Mouse (Mus musculus): ENCODE data around the gene Hdgf. TPM values are rescaled to one million over a fixed set of nuclear protein-coding genes. Genes with fewer than 3 reads are reported as not detected.
A peak's percentile ranks its signal among the peaks of the same experiment; 100 is the strongest.

The Hdgf gene
- polyA plus RNA-seq, 1 experiment from 2014 or later, result 144 TPM

- Histone ChIP-seq H3K9me3 (replicated peaks; ENCODE audit: control insufficient read depth, low read length, poor library complexity, severe bottlenecking) (no peaks in the 10 kb centered on the region), H3K9ac (ENCODE audit: low read depth, low read length) (peak overlapping the region; percentile 47; the same call in 1 of the 2 replicates), H3K4me2 (ENCODE audit: low read length) (peak overlapping the region; percentile 61), H3K27ac (ENCODE audit: low read length) (no peak overlapping the region), H3K4me3 (ENCODE audit: low read depth, low read length) (peak overlapping the region; percentile 27), H3K27me3 (ENCODE audit: control insufficient read depth, insufficient read depth, low read depth, low read length) (no peaks in the 10 kb centered on the region; the same call in 1 of the 2 replicates), H3K4me1 (ENCODE audit: control insufficient read depth, insufficient read depth, low read length) (peaks cover 28% of the 10 kb centered on the region), H3K36me3 (ENCODE audit: control insufficient read depth, insufficient read depth, low read length) (no peaks in the 10 kb centered on the region)
- 7% methylated on average over 26 of the region's 26 CpGs for WGBS
- ATAC-seq, result peak; percentile 11; the same call in 1 of the 2 replicates
Measured at GRCm38 (mm10) chr3:87947056-87947810, 41.1 kb downstream of the Hdgf start.

- Histone ChIP-seq H3K4me1 (ENCODE audit: control insufficient read depth, insufficient read depth, low read length) (peaks cover 31% of the 10 kb centered on the region), H3K27ac (ENCODE audit: low read length) (no peak overlapping the region), H3K36me3 (ENCODE audit: control insufficient read depth, insufficient read depth, low read length) (no peaks in the 10 kb centered on the region), H3K27me3 (ENCODE audit: control insufficient read depth, insufficient read depth, low read depth, low read length) (no peaks in the 10 kb centered on the region; the same call in 1 of the 2 replicates), H3K4me3 (ENCODE audit: low read depth, low read length) (peak overlapping the region; percentile 27), H3K9me3 (replicated peaks; ENCODE audit: control insufficient read depth, low read length, poor library complexity, severe bottlenecking) (no peaks in the 10 kb centered on the region), H3K4me2 (ENCODE audit: low read length) (peak overlapping the region; percentile 61), H3K9ac (ENCODE audit: low read depth, low read length) (peak overlapping the region; percentile 47; the same call in 1 of the 2 replicates)
- WGBS, result under 1% methylated on average over 17 of the region's 17 CpGs
- no peak for ATAC-seq
Measured at GRCm38 (mm10) chr3:87947811-87948199, 41.7 kb downstream of the Hdgf start.

GRCm38 (mm10) chr3:87948378-87949265, 42.5 kb downstream of the Hdgf start, which contains the start of gene Crabp2:
Gene Crabp2, plus strand, starts transcription at chr3:87948666.
- Histone ChIP-seq H3K36me3 (ENCODE audit: control insufficient read depth, insufficient read depth, low read length) (no peaks in the 10 kb centered on the region), H3K4me1 (ENCODE audit: control insufficient read depth, insufficient read depth, low read length) (peaks cover 31% of the 10 kb centered on the region), H3K4me2 (ENCODE audit: low read length) (peak within 1 kb of the TSS; percentile 61), H3K27me3 (ENCODE audit: control insufficient read depth, insufficient read depth, low read depth, low read length) (no peaks in the 10 kb centered on the region; the same call in 1 of the 2 replicates), H3K27ac (ENCODE audit: low read length) (no peak within 1 kb of the TSS), H3K4me3 (ENCODE audit: low read depth, low read length) (peak within 1 kb of the TSS; percentile 27), H3K9ac (ENCODE audit: low read depth, low read length) (peak within 1 kb of the TSS; percentile 47), H3K9me3 (replicated peaks; ENCODE audit: control insufficient read depth, low read length, poor library complexity, severe bottlenecking) (no peaks in the 10 kb centered on the region)
- WGBS, result 4% methylated on average over 35 of the region's 35 CpGs
- no peak for ATAC-seq

GRCm38 (mm10) chr3:87949266-87949954, 43.3 kb downstream of the Hdgf start:
- Histone ChIP-seq H3K27ac (ENCODE audit: low read length) (no peak overlapping the region), H3K4me2 (ENCODE audit: low read length) (peak overlapping the region; percentile 61; the same call in 1 of the 2 replicates), H3K9me3 (replicated peaks; ENCODE audit: control insufficient read depth, low read length, poor library complexity, severe bottlenecking) (no peaks in the 10 kb centered on the region), H3K36me3 (ENCODE audit: control insufficient read depth, insufficient read depth, low read length) (no peaks in the 10 kb centered on the region), H3K4me3 (ENCODE audit: low read depth, low read length) (0 out of 2 replicates have a peak overlapping the region, but pooled peaks have one; percentile 27), H3K4me1 (ENCODE audit: control insufficient read depth, insufficient read depth, low read length) (peaks cover 31% of the 10 kb centered on the region), H3K9ac (ENCODE audit: low read depth, low read length) (no peak overlapping the region), H3K27me3 (ENCODE audit: control insufficient read depth, insufficient read depth, low read depth, low read length) (no peaks in the 10 kb centered on the region; the same call in 1 of the 2 replicates)
- WGBS, result 17% methylated on average over 16 of the region's 16 CpGs
- ATAC-seq, result no peak

GRCm38 (mm10) chr3:87949955-87950515, 43.9 kb downstream of the Hdgf start:
- no peak overlapping the region for H3K27ac ChIP-seq (ENCODE audit: low read length)
- H3K9me3 ChIP-seq (replicated peaks; ENCODE audit: control insufficient read depth, low read length, poor library complexity, severe bottlenecking), result no peaks in the 10 kb centered on the region
- no peak overlapping the region for H3K4me3 ChIP-seq (ENCODE audit: low read depth, low read length)
- peaks cover 31% of the 10 kb centered on the region for H3K4me1 ChIP-seq (ENCODE audit: control insufficient read depth, insufficient read depth, low read length)
- ATAC-seq, result no peak
- H3K4me2 ChIP-seq (ENCODE audit: low read length), result no peak overlapping the region
- no peaks in the 10 kb centered on the region for H3K36me3 ChIP-seq (ENCODE audit: control insufficient read depth, insufficient read depth, low read length)
- H3K27me3 ChIP-seq (ENCODE audit: control insufficient read depth, insufficient read depth, low read depth, low read length), result no peaks in the 10 kb centered on the region; the same call in 1 of the 2 replicates
- WGBS, result 9% methylated on average over 13 of the region's 13 CpGs
- H3K9ac ChIP-seq (ENCODE audit: low read depth, low read length), result no peak overlapping the region

GRCm38 (mm10) chr3:87951946-87952345, 45.8 kb downstream of the Hdgf start:
- Histone ChIP-seq H3K27me3 (ENCODE audit: control insufficient read depth, insufficient read depth, low read depth, low read length) (no peaks in the 10 kb centered on the region; the same call in 1 of the 2 replicates), H3K4me2 (ENCODE audit: low read length) (peak overlapping the region; percentile 43), H3K27ac (ENCODE audit: low read length) (no peak overlapping the region), H3K9me3 (replicated peaks; ENCODE audit: control insufficient read depth, low read length, poor library complexity, severe bottlenecking) (no peaks in the 10 kb centered on the region), H3K36me3 (ENCODE audit: control insufficient read depth, insufficient read depth, low read length) (no peaks in the 10 kb centered on the region), H3K4me1 (ENCODE audit: control insufficient read depth, insufficient read depth, low read length) (peaks cover 26% of the 10 kb centered on the region), H3K9ac (ENCODE audit: low read depth, low read length) (no peak overlapping the region), H3K4me3 (ENCODE audit: low read depth, low read length) (0 out of 2 replicates have a peak overlapping the region, but pooled peaks have one; percentile 7)
- no peak for ATAC-seq
- WGBS, result 16% methylated on average over 12 of the region's 12 CpGs

- 0 out of 2 replicates have a peak, but pooled peaks have one; percentile 32 for ATAC-seq
- H3K4me2 ChIP-seq (ENCODE audit: low read length), result peak overlapping the region; percentile 43
- H3K9ac ChIP-seq (ENCODE audit: low read depth, low read length), result peak overlapping the region; percentile 37; the same call in 1 of the 2 replicates
- H3K27ac ChIP-seq (ENCODE audit: low read length), result no peak overlapping the region
- no peaks in the 10 kb centered on the region for H3K9me3 ChIP-seq (replicated peaks; ENCODE audit: control insufficient read depth, low read length, poor library complexity, severe bottlenecking)
- H3K4me3 ChIP-seq (ENCODE audit: low read depth, low read length), result peak overlapping the region; percentile 7; the same call in 1 of the 2 replicates
- WGBS, result 8% methylated on average over 5 of the region's 5 CpGs
- peaks cover 22% of the 10 kb centered on the region for H3K4me1 ChIP-seq (ENCODE audit: control insufficient read depth, insufficient read depth, low read length)
- H3K27me3 ChIP-seq (ENCODE audit: control insufficient read depth, insufficient read depth, low read depth, low read length), result no peaks in the 10 kb centered on the region; the same call in 1 of the 2 replicates
- H3K36me3 ChIP-seq (ENCODE audit: control insufficient read depth, insufficient read depth, low read length), result no peaks in the 10 kb centered on the region
Measured at GRCm38 (mm10) chr3:87952440-87952839, 46.3 kb downstream of the Hdgf start.

- ATAC-seq, result no peak
- no peak overlapping the region for H3K4me2 ChIP-seq (ENCODE audit: low read length)
- WGBS, result 6% methylated on average over 1 of the region's 1 CpGs
Measured at GRCm38 (mm10) chr3:87958056-87958455, 51.9 kb downstream of the Hdgf start.

More at GRCm38 (mm10) chr3:87958056-87958455, 51.9 kb downstream of the Hdgf start:
- Histone ChIP-seq H3K36me3 (ENCODE audit: control insufficient read depth, insufficient read depth, low read length) (no peaks in the 10 kb centered on the region), H3K9me3 (replicated peaks; ENCODE audit: control insufficient read depth, low read length, poor library complexity, severe bottlenecking) (no peaks in the 10 kb centered on the region), H3K27ac (ENCODE audit: low read length) (no peak overlapping the region), H3K4me3 (ENCODE audit: low read depth, low read length) (no peak overlapping the region), H3K9ac (ENCODE audit: low read depth, low read length) (no peak overlapping the region), H3K27me3 (ENCODE audit: control insufficient read depth, insufficient read depth, low read depth, low read length) (no peaks in the 10 kb centered on the region), H3K4me1 (ENCODE audit: control insufficient read depth, insufficient read depth, low read length) (no peaks in the 10 kb centered on the region)
